In the genomic region with DNA sequence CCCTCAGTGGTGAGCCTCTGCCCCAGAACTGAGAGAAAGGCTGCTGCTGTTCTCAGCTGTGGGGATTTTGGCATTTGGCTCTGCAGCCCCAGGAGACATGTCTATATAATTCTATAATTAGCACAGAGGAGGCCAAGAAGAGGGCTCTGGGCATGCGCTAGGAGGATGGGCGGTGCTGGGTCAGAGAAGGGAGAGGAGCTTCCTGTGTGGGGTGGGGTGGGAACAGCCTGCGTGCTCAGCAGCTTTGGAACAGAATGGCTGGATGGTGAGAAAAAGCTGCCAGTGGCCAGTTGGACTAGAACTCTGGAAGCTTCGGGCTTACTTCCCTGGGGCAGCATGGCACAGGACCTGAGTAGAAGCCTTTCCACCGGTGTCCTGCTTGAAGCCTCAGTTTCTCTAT, we compare ENCODE assay signal across 8 mouse cellular contexts. TPM values are rescaled to one million over a fixed set of nuclear protein-coding genes. Genes with fewer than 3 reads are reported as not detected.
DNase-seq lines count a peak whose midpoint lies in the region; ATAC-seq lines count a peak whose summit lies in the region.

No protein-coding gene starts in this region.

- no peaks in the 10 kb centered on the region for H3K27me3 ChIP-seq in hindbrain, embryonic 10.5 days (ENCODE audit: insufficient read depth, poor library complexity, severe bottlenecking)
- no peaks in the 10 kb centered on the region for H3K27me3 ChIP-seq in hindbrain, embryonic 11.5 days (ENCODE audit: control insufficient read depth, insufficient read depth, low read length)
- H3K27me3 ChIP-seq in kidney, embryonic 14.5 days (ENCODE audit: control insufficient read depth, insufficient read depth, low read length): no peaks in the 10 kb centered on the region

- peak overlapping the region; percentile 35; the same call in 1 of the 2 replicates for H3K27ac ChIP-seq in hindbrain, embryonic 10.5 days
- no peak overlapping the region for H3K27ac ChIP-seq in hindbrain, embryonic 11.5 days (ENCODE audit: low read depth, low read length)
- H3K27ac ChIP-seq in kidney, embryonic 14.5 days (ENCODE audit: low read depth, low read length): peak overlapping the region; percentile 51; the same call in 1 of the 2 replicates

- H3K36me3 ChIP-seq in hindbrain, embryonic 10.5 days: no peaks in the 10 kb centered on the region
- no peaks in the 10 kb centered on the region for H3K36me3 ChIP-seq in hindbrain, embryonic 11.5 days (ENCODE audit: control insufficient read depth, insufficient read depth, low read length)
- no peaks in the 10 kb centered on the region for H3K36me3 ChIP-seq in kidney, embryonic 14.5 days (ENCODE audit: control insufficient read depth, insufficient read depth, low read length)

- peaks cover 9% of the 10 kb centered on the region for H3K4me1 ChIP-seq in hindbrain, embryonic 10.5 days (replicated peaks)
- H3K4me1 ChIP-seq in hindbrain, embryonic 11.5 days (replicated peaks; ENCODE audit: control insufficient read depth, insufficient read depth, low read length): no peaks in the 10 kb centered on the region
- H3K4me1 ChIP-seq in kidney, embryonic 14.5 days (ENCODE audit: control insufficient read depth, insufficient read depth, low read length): peaks cover 22% of the 10 kb centered on the region

- no peak overlapping the region for H3K4me2 ChIP-seq in hindbrain, embryonic 11.5 days (replicated peaks; ENCODE audit: low read depth, low read length)
- H3K4me2 ChIP-seq in kidney, embryonic 14.5 days (replicated peaks; ENCODE audit: low read depth, low read length): no peak overlapping the region

- 76% methylated on average over 5 of the region's 5 CpGs for WGBS in hindbrain, embryonic 10.5 days
- 76% methylated on average over 5 of the region's 5 CpGs for WGBS in hindbrain, embryonic 11.5 days
- WGBS in kidney, embryonic 14.5 days: 64% methylated on average over 5 of the region's 5 CpGs

- ATAC-seq in hindbrain, embryonic 11.5 days (ENCODE audit: low FRiP score): no peak
- ATAC-seq in activated CD4-positive, CD25-positive, alpha-beta regulatory T cell, adult 4 months: peak; percentile 76
- peak; percentile 33; the same call in 1 of the 2 replicates for ATAC-seq in kidney, embryonic 14.5 days (ENCODE audit: low FRiP score, low TSS enrichment)

- no peaks in the 10 kb centered on the region for H3K9me3 ChIP-seq in hindbrain, embryonic 10.5 days
- no peaks in the 10 kb centered on the region for H3K9me3 ChIP-seq in hindbrain, embryonic 11.5 days (ENCODE audit: control insufficient read depth, low read length)
- H3K9me3 ChIP-seq in kidney, embryonic 14.5 days (ENCODE audit: control insufficient read depth, low read length): no peaks in the 10 kb centered on the region

- no peak for DNase-seq in hindbrain, embryonic 10.5 days (ENCODE audit: low spot score)
- DNase-seq in hindbrain, embryonic 11.5 days (ENCODE audit: low spot score): no peak
- DNase-seq in heart, adult 18-20 months: peak; percentile 90 to 94
- peak; percentile 85 for DNase-seq in lung, postnatal 36 days
- DNase-seq in testis, postnatal 10 days (ENCODE audit: low spot score): peak; percentile 77
- DNase-seq in embryo, embryonic 11 days: no peak

- no peak overlapping the region for H3K9ac ChIP-seq in hindbrain, embryonic 11.5 days (ENCODE audit: low read depth, low read length)
- H3K9ac ChIP-seq in kidney, embryonic 14.5 days (ENCODE audit: low read depth, low read length): no peak overlapping the region

- no peak overlapping the region for H3K4me3 ChIP-seq in hindbrain, embryonic 10.5 days
- H3K4me3 ChIP-seq in hindbrain, embryonic 11.5 days (ENCODE audit: low read depth, low read length): no peak overlapping the region
- no peak overlapping the region for H3K4me3 ChIP-seq in kidney, embryonic 14.5 days (ENCODE audit: low read length)

RNA-seq across cellular contexts. Expression of a gene that starts 12.6 kb away (rescaled TPM):
- polyA plus RNA-seq in hindbrain, embryonic 10.5 days (2016; fragmentation: Nextera tagmentation; extraction: Ambion mirVana): 192 and 303 TPM in 2 replicates
- 345 and 366 TPM in 2 replicates for polyA plus RNA-seq in hindbrain, embryonic 11.5 days (2014; fragmentation: Nextera tagmentation; extraction: Ambion mirVana)
- polyA plus RNA-seq in activated CD4-positive, CD25-positive, alpha-beta regulatory T cell, adult 4 months (2017; shearing (Covaris generic)): 10 to 100 TPM; 14.7 to 17.6 TPM
- 10 to 100 TPM; 77.1 to 83.0 TPM for total RNA-seq in heart, adult 18-20 months (2021)
- polyA plus RNA-seq in kidney, embryonic 14.5 days (2014; fragmentation: Nextera tagmentation; extraction: Ambion mirVana): 76.4 and 91.6 TPM in 2 replicates

RNA-seq across cellular contexts. Expression of a gene that starts 33.0 kb away (rescaled TPM):
- 55.3 and 59.2 TPM in 2 replicates for polyA plus RNA-seq in hindbrain, embryonic 10.5 days (2016; fragmentation: Nextera tagmentation; extraction: Ambion mirVana)
- polyA plus RNA-seq in hindbrain, embryonic 11.5 days (2014; fragmentation: Nextera tagmentation; extraction: Ambion mirVana): 52.5 and 54.2 TPM in 2 replicates
- polyA plus RNA-seq in activated CD4-positive, CD25-positive, alpha-beta regulatory T cell, adult 4 months (2017; shearing (Covaris generic)): 10 to 100 TPM; 72.7 to 78.9 TPM
- total RNA-seq in heart, adult 18-20 months (2021): 10 to 100 TPM; 33.9 to 36.8 TPM
- 63.1 and 63.4 TPM in 2 replicates for polyA plus RNA-seq in kidney, embryonic 14.5 days (2014; fragmentation: Nextera tagmentation; extraction: Ambion mirVana)

RNA-seq across cellular contexts. Expression of a gene that starts 33.0 kb away (rescaled TPM):
- polyA plus RNA-seq in hindbrain, embryonic 10.5 days (2016; fragmentation: Nextera tagmentation; extraction: Ambion mirVana): 53.5 and 53.6 TPM in 2 replicates
- polyA plus RNA-seq in hindbrain, embryonic 11.5 days (2014; fragmentation: Nextera tagmentation; extraction: Ambion mirVana): 61.5 and 63.3 TPM in 2 replicates
- polyA plus RNA-seq in activated CD4-positive, CD25-positive, alpha-beta regulatory T cell, adult 4 months (2017; shearing (Covaris generic)): 10 to 100 TPM; 30.2 to 32.4 TPM
- 10 to 100 TPM; 19.7 to 26.3 TPM for total RNA-seq in heart, adult 18-20 months (2021)
- polyA plus RNA-seq in kidney, embryonic 14.5 days (2014; fragmentation: Nextera tagmentation; extraction: Ambion mirVana): 45.2 and 49.7 TPM in 2 replicates

Comparison
In these comparisons a context has a peak if more than half of its experiments do, and no peak if none do; other contexts are left out.
1. DNase-seq: peak in heart, adult 18-20 months (2 of 2), lung, postnatal 36 days (single experiment) and testis, postnatal 10 days (single experiment); none in hindbrain, embryonic 10.5 days (single experiment), hindbrain, embryonic 11.5 days (single experiment) and embryo, embryonic 11 days (single experiment).